Mouse (Mus musculus): ENCODE measurements at regions not wholly inside any gene's neighbourhood (a gene's known extent, or its start where the extent isn't known, plus 50 kb on each side); places are given as distances from the start of the nearest gene placed in this dataset.

GRCm38 (mm10) chr9:47136641-47137040, 138.1 kb downstream of the Gm4791 start:
- no peak overlapping the region for H3K4me2 ChIP-seq (ENCODE audit: low read depth, low read length)
- no peak overlapping the region for H3K9ac ChIP-seq (ENCODE audit: low read depth, low read length)
- DNase-seq (ENCODE audit: low spot score) = no peak
- H3K27me3 ChIP-seq (replicated peaks; ENCODE audit: control insufficient read depth, insufficient read depth, low read length) = no peaks in the 10 kb centered on the region
- H3K9me3 ChIP-seq (ENCODE audit: control insufficient read depth, low read length) = no peaks in the 10 kb centered on the region
- no peak overlapping the region for H3K4me3 ChIP-seq (ENCODE audit: low read depth, low read length)
- ATAC-seq (ENCODE audit: low read depth) = no peak
- no peaks in the 10 kb centered on the region for H3K36me3 ChIP-seq (ENCODE audit: control insufficient read depth, insufficient read depth, low read length)
- H3K27ac ChIP-seq (replicated peaks; ENCODE audit: low read depth, low read length) = no peak overlapping the region
- WGBS = 94% methylated on average over 5 of the region's 5 CpGs
- H3K4me1 ChIP-seq (ENCODE audit: control insufficient read depth, insufficient read depth, low read length) = no peaks in the 10 kb centered on the region

GRCm38 (mm10) chr9:47153471-47153870, 154.9 kb downstream of the Gm4791 start:
- DNase-seq (ENCODE audit: low spot score) (no peak), ATAC-seq (ENCODE audit: low read depth) (no peak)
- Histone ChIP-seq H3K4me2 (ENCODE audit: low read depth, low read length) (no peak overlapping the region), H3K4me1 (ENCODE audit: control insufficient read depth, insufficient read depth, low read length) (no peaks in the 10 kb centered on the region), H3K27me3 (replicated peaks; ENCODE audit: control insufficient read depth, insufficient read depth, low read length) (no peaks in the 10 kb centered on the region), H3K4me3 (ENCODE audit: low read depth, low read length) (no peak overlapping the region), H3K9me3 (ENCODE audit: control insufficient read depth, low read length) (no peaks in the 10 kb centered on the region), H3K9ac (ENCODE audit: low read depth, low read length) (no peak overlapping the region), H3K36me3 (ENCODE audit: control insufficient read depth, insufficient read depth, low read length) (no peaks in the 10 kb centered on the region), H3K27ac (replicated peaks; ENCODE audit: low read depth, low read length) (no peak overlapping the region)
- 89% methylated on average over 7 of the region's 7 CpGs for WGBS

DNA sequence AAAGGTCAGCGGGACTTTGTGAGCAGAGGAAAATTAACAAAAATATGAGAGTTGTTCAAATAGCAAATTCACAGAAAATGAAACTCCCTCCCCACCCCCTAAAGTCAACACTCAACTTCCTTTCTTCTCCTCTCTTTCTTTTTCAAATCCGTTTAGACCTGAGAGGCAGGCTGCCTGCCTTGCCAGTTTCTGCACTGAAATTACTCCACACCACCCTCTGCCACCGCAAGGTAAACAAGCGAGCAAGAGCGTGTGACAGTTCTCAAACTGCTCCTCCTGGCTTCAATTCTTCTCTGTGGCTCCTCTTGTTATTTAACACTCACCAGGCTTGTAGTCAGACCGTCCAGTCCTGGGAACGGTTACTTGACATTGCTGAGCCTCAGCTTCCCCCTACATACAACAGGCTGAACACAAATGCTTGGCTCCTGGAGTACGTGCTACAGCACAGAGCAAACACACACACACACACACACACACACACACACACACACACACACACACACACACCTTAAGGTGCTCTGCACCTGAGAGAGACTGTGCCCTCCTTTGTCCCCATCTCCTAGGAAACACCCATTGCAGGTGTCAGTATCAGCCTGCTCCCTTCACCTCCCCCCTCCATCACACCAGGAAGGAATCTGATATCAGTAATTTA, 167.1 kb downstream of the Gm4791 start:
- peaks cover 22% of the 10 kb centered on the region for H3K4me1 ChIP-seq (ENCODE audit: control insufficient read depth, insufficient read depth, low read length)
- ATAC-seq (ENCODE audit: low read depth) (peak; percentile 85; the same call in 1 of the 2 replicates), DNase-seq (ENCODE audit: low spot score) (peak; percentile 72)
- H3K27me3 ChIP-seq (replicated peaks; ENCODE audit: control insufficient read depth, insufficient read depth, low read length) = no peaks in the 10 kb centered on the region
- H3K4me3 ChIP-seq (ENCODE audit: low read depth, low read length) = no peak overlapping the region
- no peaks in the 10 kb centered on the region for H3K9me3 ChIP-seq (ENCODE audit: control insufficient read depth, low read length)
- 25% methylated on average over 8 of the region's 8 CpGs for WGBS
- H3K36me3 ChIP-seq (ENCODE audit: control insufficient read depth, insufficient read depth, low read length) = no peaks in the 10 kb centered on the region
- H3K4me2 ChIP-seq (ENCODE audit: low read depth, low read length) = peak overlapping the region; percentile 9; the same call in 1 of the 2 replicates
- no peak overlapping the region for H3K9ac ChIP-seq (ENCODE audit: low read depth, low read length)
- 0 out of 2 replicates have a peak overlapping the region, but pooled peaks have one; percentile 3 for H3K27ac ChIP-seq (replicated peaks; ENCODE audit: low read depth, low read length)

- peak overlapping the region; percentile 10; the same call in 1 of the 2 replicates for H3K4me3 ChIP-seq (ENCODE audit: low read depth, low read length)
- H3K9ac ChIP-seq (ENCODE audit: low read depth, low read length) = peak overlapping the region; percentile 34; the same call in 1 of the 2 replicates
- DNase-seq (ENCODE audit: low spot score) (peak; percentile 72), ATAC-seq (ENCODE audit: low read depth) (peak; percentile 17; the same call in 1 of the 2 replicates)
- H3K36me3 ChIP-seq (ENCODE audit: control insufficient read depth, insufficient read depth, low read length) = no peaks in the 10 kb centered on the region
- H3K9me3 ChIP-seq (ENCODE audit: control insufficient read depth, low read length) = 0 out of 2 replicates have a peak, but pooled peaks cover 4% of the 10 kb centered on the region
- WGBS = 28% methylated on average over 20 of the region's 20 CpGs
- peaks cover 22% of the 10 kb centered on the region for H3K4me1 ChIP-seq (ENCODE audit: control insufficient read depth, insufficient read depth, low read length)
- H3K27me3 ChIP-seq (replicated peaks; ENCODE audit: control insufficient read depth, insufficient read depth, low read length) = no peaks in the 10 kb centered on the region
- H3K27ac ChIP-seq (replicated peaks; ENCODE audit: low read depth, low read length) = peak overlapping the region; percentile 50
- peak overlapping the region; percentile 51 for H3K4me2 ChIP-seq (ENCODE audit: low read depth, low read length)
Observed at GRCm38 (mm10) chr9:47167681-47168240, 169.2 kb downstream of the Gm4791 start.

GRCm38 (mm10) chr9:47176044-47176443, 177.5 kb downstream of the Gm4791 start:
- 88% methylated on average over 4 of the region's 4 CpGs for WGBS

DNA sequence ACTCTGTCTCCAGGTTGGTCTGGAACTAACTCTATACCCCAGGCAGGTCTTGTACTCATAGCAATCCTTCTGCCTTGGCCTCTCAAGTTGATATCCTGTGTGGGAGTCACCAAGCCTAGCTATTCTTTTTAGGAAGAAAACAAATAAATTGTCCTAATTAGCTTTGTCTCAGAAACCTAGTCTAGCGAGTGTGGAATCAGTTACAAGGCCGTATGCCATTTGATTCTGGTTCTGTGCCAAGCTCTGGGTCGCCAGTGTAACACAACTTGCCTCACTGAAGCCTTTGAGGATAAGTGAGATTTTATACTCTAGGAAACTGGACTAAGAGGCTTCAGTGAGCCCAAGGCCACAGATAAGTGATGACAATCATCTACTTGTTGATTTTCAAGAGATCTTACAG, 219.6 kb downstream of the Gm4791 start:
- WGBS = 43% methylated on average over 3 of the region's 3 CpGs
- H3K27ac ChIP-seq (replicated peaks; ENCODE audit: low read depth, low read length) = no peak overlapping the region
- H3K4me2 ChIP-seq (ENCODE audit: low read depth, low read length) = no peak overlapping the region
- no peaks in the 10 kb centered on the region for H3K36me3 ChIP-seq (ENCODE audit: control insufficient read depth, insufficient read depth, low read length)
- H3K9me3 ChIP-seq (ENCODE audit: control insufficient read depth, low read length) = no peaks in the 10 kb centered on the region
- ATAC-seq (ENCODE audit: low read depth) (no peak), DNase-seq (ENCODE audit: low spot score) (no peak)
- H3K4me3 ChIP-seq (ENCODE audit: low read depth, low read length) = no peak overlapping the region
- H3K9ac ChIP-seq (ENCODE audit: low read depth, low read length) = no peak overlapping the region
- H3K4me1 ChIP-seq (ENCODE audit: control insufficient read depth, insufficient read depth, low read length) = no peaks in the 10 kb centered on the region
- no peaks in the 10 kb centered on the region for H3K27me3 ChIP-seq (replicated peaks; ENCODE audit: control insufficient read depth, insufficient read depth, low read length)

More at GRCm38 (mm10) chr9:47176044-47176443, 177.5 kb downstream of the Gm4791 start:
- Histone ChIP-seq H3K4me2 (ENCODE audit: low read depth, low read length) (no peak overlapping the region), H3K27ac (replicated peaks; ENCODE audit: low read depth, low read length) (no peak overlapping the region), H3K9ac (ENCODE audit: low read depth, low read length) (no peak overlapping the region), H3K9me3 (ENCODE audit: control insufficient read depth, low read length) (0 out of 2 replicates have a peak, but pooled peaks cover 3% of the 10 kb centered on the region), H3K4me1 (ENCODE audit: control insufficient read depth, insufficient read depth, low read length) (no peaks in the 10 kb centered on the region), H3K27me3 (replicated peaks; ENCODE audit: control insufficient read depth, insufficient read depth, low read length) (no peaks in the 10 kb centered on the region), H3K4me3 (ENCODE audit: low read depth, low read length) (no peak overlapping the region), H3K36me3 (ENCODE audit: control insufficient read depth, insufficient read depth, low read length) (no peaks in the 10 kb centered on the region)
- ATAC-seq (ENCODE audit: low read depth) = peak; percentile 55; the same call in 1 of the 2 replicates
- DNase-seq (ENCODE audit: low spot score) = peak; percentile 23

GRCm38 (mm10) chr9:47223536-47223935, 225.0 kb downstream of the Gm4791 start:
- Histone ChIP-seq H3K4me1 (ENCODE audit: control insufficient read depth, insufficient read depth, low read length) (0 out of 2 replicates have a peak, but pooled peaks cover 4% of the 10 kb centered on the region), H3K4me3 (ENCODE audit: low read depth, low read length) (no peak overlapping the region), H3K4me2 (ENCODE audit: low read depth, low read length) (no peak overlapping the region), H3K36me3 (ENCODE audit: control insufficient read depth, insufficient read depth, low read length) (no peaks in the 10 kb centered on the region), H3K9me3 (ENCODE audit: control insufficient read depth, low read length) (no peaks in the 10 kb centered on the region), H3K27me3 (replicated peaks; ENCODE audit: control insufficient read depth, insufficient read depth, low read length) (no peaks in the 10 kb centered on the region), H3K9ac (ENCODE audit: low read depth, low read length) (no peak overlapping the region), H3K27ac (replicated peaks; ENCODE audit: low read depth, low read length) (no peak overlapping the region)
- ATAC-seq (ENCODE audit: low read depth) (no peak), DNase-seq (ENCODE audit: low spot score) (no peak)
- 73% methylated on average over 2 of the region's 2 CpGs for WGBS

- Histone ChIP-seq H3K4me2 (ENCODE audit: low read depth, low read length) (no peak overlapping the region), H3K36me3 (ENCODE audit: control insufficient read depth, insufficient read depth, low read length) (no peaks in the 10 kb centered on the region), H3K27me3 (replicated peaks; ENCODE audit: control insufficient read depth, insufficient read depth, low read length) (no peaks in the 10 kb centered on the region), H3K9me3 (ENCODE audit: control insufficient read depth, low read length) (no peaks in the 10 kb centered on the region), H3K4me1 (ENCODE audit: control insufficient read depth, insufficient read depth, low read length) (0 out of 2 replicates have a peak, but pooled peaks cover 4% of the 10 kb centered on the region), H3K4me3 (ENCODE audit: low read depth, low read length) (no peak overlapping the region), H3K9ac (ENCODE audit: low read depth, low read length) (no peak overlapping the region), H3K27ac (replicated peaks; ENCODE audit: low read depth, low read length) (no peak overlapping the region)
- no peak for DNase-seq (ENCODE audit: low spot score)
- 88% methylated on average over 1 of the region's 1 CpGs for WGBS
- ATAC-seq (ENCODE audit: low read depth) = no peak
Observed at GRCm38 (mm10) chr9:47224249-47224648, 225.7 kb downstream of the Gm4791 start.

Measured in embryonic facial prominence, embryonic 14.5 days (tissue).